Mouse (Mus musculus): ENCODE measurements around the gene Wnk1. TPM values are rescaled to one million over a fixed set of nuclear protein-coding genes. Genes with fewer than 3 reads are reported as not detected.

Gene Wnk1
- 31.6 and 39.0 TPM in 2 replicates for total RNA-seq (2012; rRNA removed)
- polyA plus RNA-seq (2012; ENCODE audit: insufficient read depth in 1 of 2, insufficient read length in 2 of 2, low read depth in 1 of 2, low replicate concordance in 2 of 2, missing spikeins in 1 of 2): 100 to 1,000 TPM; 104 to 735 TPM

DNA sequence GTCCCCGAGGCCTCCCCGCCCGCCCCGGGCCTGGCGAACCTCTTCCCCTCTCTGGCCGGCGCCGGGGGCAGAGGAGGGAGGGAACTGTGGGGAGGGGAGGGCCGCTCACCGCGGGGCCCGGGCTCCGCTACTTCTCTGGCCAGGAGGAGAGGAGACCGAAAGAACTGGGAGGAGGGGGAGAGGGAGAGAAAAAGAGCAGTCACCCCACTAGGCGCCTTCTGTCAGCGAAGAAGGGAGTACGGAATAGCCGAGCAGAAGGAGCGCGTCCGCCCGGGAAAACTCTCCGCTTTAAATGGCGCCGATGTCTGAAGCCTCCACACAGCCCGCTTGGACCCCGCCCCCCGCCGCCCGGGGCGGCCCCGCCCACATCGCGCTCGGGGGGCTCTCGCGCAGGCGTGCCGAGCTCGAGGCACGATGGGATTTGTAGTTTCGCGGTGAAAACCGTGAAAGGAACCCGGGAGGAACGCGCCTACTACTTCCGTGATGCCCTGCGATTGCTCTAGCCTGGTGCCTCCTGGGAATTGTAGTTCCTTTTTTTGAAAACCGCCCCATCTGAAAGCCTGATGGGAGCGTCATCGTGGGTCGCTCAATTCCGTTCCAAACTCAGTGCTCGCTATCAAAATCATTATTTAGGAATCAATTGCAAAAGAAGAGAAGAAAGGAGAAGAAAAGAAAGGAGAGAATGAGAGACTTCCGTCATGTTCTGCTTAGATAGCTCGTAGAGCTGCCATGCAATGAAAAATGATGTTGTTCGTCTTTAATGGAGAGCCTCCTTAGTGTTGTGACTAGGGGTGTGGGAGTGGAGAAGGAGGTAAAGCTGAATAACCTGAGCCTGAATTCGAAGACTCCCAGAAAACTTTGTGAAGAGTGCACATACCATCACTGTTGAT is at the start of gene Wnk1:
TSS of gene Wnk1 (minus strand) at position 307 of the 890 bp plus-strand sequence.
- peak within 1 kb of the TSS; percentile 96 for H3K27ac ChIP-seq (ENCODE audit: control insufficient read depth, low read depth, low read length)
- peak; percentile 98 for DNase-seq (ENCODE audit: low read depth, low spot score)
- no peaks in the 10 kb centered on the region for H3K9me3 ChIP-seq (replicated peaks; ENCODE audit: insufficient read depth, low read length)
- no peaks in the 10 kb centered on the region for H3K27me3 ChIP-seq (ENCODE audit: control insufficient read depth in 1 of 2, insufficient read depth in 2 of 2, low read length in 2 of 2)
- peak within 1 kb of the TSS; percentile 64 to 94 for H3K4me3 ChIP-seq (ENCODE audit: control insufficient read depth in 1 of 2, insufficient read depth in 1 of 2, low read depth in 2 of 2, low read length in 2 of 2)
- peaks cover 39% of the 10 kb centered on the region for H3K79me2 ChIP-seq (ENCODE audit: control insufficient read depth, insufficient read depth, low read length, poor library complexity)
- TF ChIP-seq CHD1 (IDR thresholded peaks at IDR 0.05; ENCODE audit: low read depth, low read length) (0 out of 2 replicates have a peak, but pooled peaks have one; percentile 30), POLR2AphosphoS2 (IDR thresholded peaks at IDR 0.05; ENCODE audit: low read length) (peak; percentile 97), MEF2A (IDR thresholded peaks at IDR 0.05; ENCODE audit: extremely low read depth, insufficient replicate concordance, low read depth, low read length, poor library complexity, severe bottlenecking) (no peak), USF2 (IDR thresholded peaks at IDR 0.05; ENCODE audit: borderline replicate concordance in 1 of 2, insufficient read depth in 1 of 2, low read depth in 1 of 2, low read length in 2 of 2) (no peak), GABPA (IDR thresholded peaks at IDR 0.05; ENCODE audit: low read depth, low read length) (no peak), KAT2A (conservative IDR thresholded peaks at IDR 0.05; ENCODE audit: low read depth, low read length) (peak; percentile 99), HCFC1 (IDR thresholded peaks at IDR 0.05; ENCODE audit: low read depth, low read length) (peak; percentile 98), MYC (IDR thresholded peaks at IDR 0.05; ENCODE audit: low read depth, low read length) (peak; percentile 60), ZMIZ1 (IDR thresholded peaks at IDR 0.05; ENCODE audit: low read depth, low read length) (peak; percentile 82), NRF1 (IDR thresholded peaks at IDR 0.05; ENCODE audit: insufficient read depth, low read depth, low read length, poor library complexity, severe bottlenecking) (peak; percentile 92), JUND (IDR thresholded peaks at IDR 0.05; ENCODE audit: low read depth, low read length) (no peak), ELF1 (IDR thresholded peaks at IDR 0.05; ENCODE audit: low read depth, low read length) (peak; percentile 94), MAZ (IDR thresholded peaks at IDR 0.05; ENCODE audit: low read depth, low read length) (peak; percentile 59; the same call in 1 of the 2 replicates), RAD21 (IDR thresholded peaks at IDR 0.05; ENCODE audit: low read depth, low read length) (no peak), EP300 (IDR thresholded peaks at IDR 0.05; ENCODE audit: low read depth in 1 of 2, low read length in 2 of 2) (no peak), UBTF (IDR thresholded peaks at IDR 0.05; ENCODE audit: borderline replicate concordance, insufficient read depth, low read depth, low read length) (peak; percentile 76; the same call in 1 of the 2 replicates), MYB (IDR thresholded peaks at IDR 0.05; ENCODE audit: low read depth, low read length) (no peak), NELFE (IDR thresholded peaks at IDR 0.05; ENCODE audit: low read depth, low read length) (peak; percentile 98), TCF12 (IDR thresholded peaks at IDR 0.05; ENCODE audit: low read depth, low read length) (peak; percentile 62; the same call in 1 of the 2 replicates), POLR2AphosphoS5 (IDR thresholded peaks at IDR 0.05; ENCODE audit: borderline replicate concordance, low read depth, low read length) (peak; percentile 63; the same call in 1 of the 2 replicates), CHD2 (IDR thresholded peaks at IDR 0.05; ENCODE audit: low read length) (peak; percentile 97), ZKSCAN1 (IDR thresholded peaks at IDR 0.05; ENCODE audit: low read depth, low read length) (no peak), TBP (IDR thresholded peaks at IDR 0.05; ENCODE audit: low read depth, low read length) (peak; percentile 91), GATA1 (IDR thresholded peaks at IDR 0.05; ENCODE audit: low read depth, low read length) (0 out of 2 replicates have a peak, but pooled peaks have one; percentile 8), MXI1 (IDR thresholded peaks at IDR 0.05; ENCODE audit: low read depth, low read length) (peak; percentile 62; the same call in 1 of the 2 replicates), POLR2A (IDR thresholded peaks at IDR 0.05; ENCODE audit: control insufficient read depth in 1 of 2, insufficient read depth in 1 of 2, low read depth in 1 of 2, low read length in 2 of 2, poor library complexity in 1 of 2) (peak; percentile 91 to 99), SIN3A (IDR thresholded peaks at IDR 0.05; ENCODE audit: low read length) (peak; percentile 91)
- peaks cover 0 to 23% of the 10 kb centered on the region in 2 experiments; a peak in 2 of 4 replicates for H3K36me3 ChIP-seq (ENCODE audit: control insufficient read depth in 1 of 2, insufficient read depth in 2 of 2, low read length in 2 of 2)
- peaks cover 0 to 3% of the 10 kb centered on the region in 2 experiments; a peak in 1 of 4 replicates for H3K4me1 ChIP-seq (ENCODE audit: control insufficient read depth in 1 of 2, insufficient read depth in 2 of 2, low read length in 2 of 2)
- peak within 1 kb of the TSS; percentile 98 for H3K9ac ChIP-seq (ENCODE audit: control insufficient read depth, low read depth, low read length, poor library complexity, severe bottlenecking)
